Mouse (Mus musculus): ENCODE data around the gene Abtb1. TPM values are rescaled to one million over a fixed set of nuclear protein-coding genes. Genes with fewer than 3 reads are reported as not detected.

Gene Abtb1
- polyA plus RNA-seq, 1 experiment from 2014 or later: 40.7 TPM

DNA sequence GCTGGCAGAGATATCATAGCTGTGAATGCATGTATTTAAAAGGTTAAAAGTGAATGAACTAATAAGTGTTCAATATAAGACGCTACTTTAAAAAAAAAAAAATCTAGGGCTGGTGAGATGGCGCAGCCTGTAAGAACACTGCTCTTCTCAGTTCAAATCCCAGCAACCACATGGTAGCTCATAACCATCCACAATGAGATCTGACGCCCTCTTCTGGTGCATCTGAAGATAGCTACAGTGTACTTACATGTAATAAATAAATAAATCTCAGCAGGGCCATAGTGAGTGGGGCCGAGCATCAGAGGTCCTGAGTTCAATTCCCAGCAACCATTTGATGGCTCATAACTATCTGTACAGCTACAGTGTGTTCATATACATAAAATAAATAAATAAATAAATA lies 37.7 kb upstream of the Abtb1 start:
- Histone ChIP-seq H3K27me3 (ENCODE audit: control insufficient read depth, insufficient read depth, low read depth, low read length) (no peaks in the 10 kb centered on the region), H3K4me3 (ENCODE audit: low read depth, low read length) (no peak overlapping the region), H3K27ac (ENCODE audit: low read length) (no peak overlapping the region), H3K9me3 (replicated peaks; ENCODE audit: control insufficient read depth, low read length, poor library complexity, severe bottlenecking) (no peaks in the 10 kb centered on the region), H3K4me2 (ENCODE audit: low read length) (no peak overlapping the region), H3K4me1 (ENCODE audit: control insufficient read depth, insufficient read depth, low read length) (no peaks in the 10 kb centered on the region), H3K9ac (ENCODE audit: low read depth, low read length) (no peak overlapping the region), H3K36me3 (ENCODE audit: control insufficient read depth, insufficient read depth, low read length) (no peaks in the 10 kb centered on the region)
- ATAC-seq: no peak
- 74% methylated on average over 4 of the region's 4 CpGs for WGBS

DNA sequence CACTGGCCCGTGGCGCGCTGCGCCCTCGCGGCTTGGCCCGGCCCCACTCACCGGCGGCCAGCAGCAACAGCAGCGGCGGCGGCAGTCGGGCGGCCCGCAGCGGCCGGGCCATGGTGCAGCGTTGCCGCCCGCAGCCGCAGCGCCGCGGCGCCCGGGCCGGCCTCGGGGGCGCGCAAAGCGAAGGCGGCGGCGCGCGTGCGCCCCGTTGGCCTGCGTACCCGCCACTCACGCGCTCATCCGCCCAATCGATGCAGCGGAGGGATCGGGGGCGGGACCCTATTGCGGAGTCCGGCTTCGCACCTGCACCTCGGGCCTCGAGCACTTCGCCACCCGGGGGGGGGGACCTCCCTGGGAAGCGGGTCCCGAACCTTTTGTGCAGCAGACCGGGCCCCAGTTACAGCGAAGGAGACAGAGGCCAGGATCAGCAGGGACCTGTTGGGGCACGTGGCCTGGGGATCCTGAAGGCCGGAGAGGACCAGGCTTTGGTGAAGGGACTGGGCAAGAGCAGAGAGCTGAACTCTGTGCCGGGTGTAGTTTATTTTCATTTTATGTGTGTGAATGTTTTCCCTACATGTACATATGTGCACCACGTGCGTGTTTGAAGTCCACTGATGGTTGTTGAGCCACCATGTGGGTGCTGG lies 33.2 kb upstream of the Abtb1 start, which contains the start of gene Podxl2:
Podxl2 (minus strand) TSS at position 177 of the 641 bp plus-strand sequence.
- WGBS: 8% methylated on average over 34 of the region's 63 CpGs
- H3K4me3 ChIP-seq (ENCODE audit: low read depth, low read length): peak within 1 kb of the TSS; percentile 96
- H3K9ac ChIP-seq (ENCODE audit: low read depth, low read length): peak within 1 kb of the TSS; percentile 99
- peak within 1 kb of the TSS; percentile 98 for H3K27ac ChIP-seq (ENCODE audit: low read length)
- peak; percentile 70 for ATAC-seq
- no peaks in the 10 kb centered on the region for H3K36me3 ChIP-seq (ENCODE audit: control insufficient read depth, insufficient read depth, low read length)
- no peaks in the 10 kb centered on the region for H3K27me3 ChIP-seq (ENCODE audit: control insufficient read depth, insufficient read depth, low read depth, low read length)
- peaks cover 34% of the 10 kb centered on the region for H3K4me1 ChIP-seq (ENCODE audit: control insufficient read depth, insufficient read depth, low read length)
- peak within 1 kb of the TSS; percentile 78 for H3K4me2 ChIP-seq (ENCODE audit: low read length)
- H3K9me3 ChIP-seq (replicated peaks; ENCODE audit: control insufficient read depth, low read length, poor library complexity, severe bottlenecking): no peaks in the 10 kb centered on the region

DNA sequence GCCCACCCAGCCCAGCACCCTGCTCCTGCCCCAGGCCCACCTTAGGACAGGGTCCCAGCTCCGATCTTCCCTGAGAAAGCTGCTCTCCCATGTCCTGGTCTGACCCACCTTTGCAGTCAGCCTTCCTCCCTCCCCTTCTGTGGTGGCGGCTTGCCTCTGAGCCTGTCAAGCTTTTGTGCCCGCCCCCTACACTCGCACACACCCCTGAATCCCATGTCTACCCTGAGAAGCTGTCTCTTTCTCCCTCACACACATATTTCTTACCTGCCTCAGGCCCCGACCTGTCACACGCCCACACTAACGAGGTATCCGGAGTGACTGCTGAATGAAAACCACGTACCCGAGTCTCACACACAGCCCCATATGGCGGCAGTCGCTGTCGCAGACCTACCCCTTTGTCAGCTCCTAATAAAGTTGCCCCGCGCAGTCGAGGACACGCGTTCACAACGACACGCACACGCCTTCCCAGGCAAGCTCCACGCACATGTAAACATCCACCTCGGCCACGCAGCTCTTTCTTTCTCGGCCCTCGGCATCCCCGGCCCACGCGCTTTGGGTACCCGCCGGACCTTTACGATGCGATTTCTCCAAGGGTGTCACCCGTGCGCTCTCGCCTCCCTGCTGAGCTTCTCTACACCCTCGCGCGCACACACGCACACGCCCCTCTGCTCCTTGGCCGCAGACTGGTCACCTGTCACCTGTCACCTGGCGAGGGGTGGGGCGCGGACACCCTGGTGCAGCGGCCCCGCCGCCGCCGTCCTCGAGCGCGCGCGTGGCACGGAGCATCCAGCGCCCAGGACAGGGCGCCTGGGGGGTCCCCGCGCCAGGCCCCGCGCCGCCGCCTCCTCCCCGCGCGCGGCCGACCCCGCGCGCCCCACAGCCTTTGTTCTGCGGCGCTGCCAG lies 32.4 kb upstream of the Abtb1 start:
- peak overlapping the region; percentile 78 for H3K4me2 ChIP-seq (ENCODE audit: low read length)
- ATAC-seq: peak; percentile 72
- peak overlapping the region; percentile 99 for H3K9ac ChIP-seq (ENCODE audit: low read depth, low read length)
- H3K27ac ChIP-seq (ENCODE audit: low read length): peak overlapping the region; percentile 98
- H3K27me3 ChIP-seq (ENCODE audit: control insufficient read depth, insufficient read depth, low read depth, low read length): no peaks in the 10 kb centered on the region
- H3K4me1 ChIP-seq (ENCODE audit: control insufficient read depth, insufficient read depth, low read length): peaks cover 40% of the 10 kb centered on the region
- H3K4me3 ChIP-seq (ENCODE audit: low read depth, low read length): peak overlapping the region; percentile 96
- no peaks in the 10 kb centered on the region for H3K36me3 ChIP-seq (ENCODE audit: control insufficient read depth, insufficient read depth, low read length)
- no peaks in the 10 kb centered on the region for H3K9me3 ChIP-seq (replicated peaks; ENCODE audit: control insufficient read depth, low read length, poor library complexity, severe bottlenecking)
- WGBS: 1% methylated on average over 44 of the region's 74 CpGs

DNA sequence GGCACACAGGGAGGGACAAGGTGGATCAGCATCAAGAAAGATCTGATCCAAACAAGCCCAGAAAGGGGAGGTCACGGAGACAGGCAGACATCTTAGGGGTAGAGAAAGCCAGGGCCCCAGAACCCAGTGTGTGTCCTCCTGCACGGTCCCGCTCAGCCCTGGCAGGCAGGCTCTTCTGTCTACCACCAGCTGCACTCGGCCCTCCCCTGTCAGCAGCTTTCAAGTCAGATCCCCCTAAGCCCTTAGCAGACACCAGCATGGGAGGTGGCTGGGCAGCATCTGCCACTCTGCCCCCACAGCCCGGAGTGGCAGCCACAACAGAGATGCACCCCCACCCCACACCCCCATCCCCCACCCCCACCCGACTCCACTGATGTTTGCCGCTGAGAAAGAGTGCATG lies 31.0 kb upstream of the Abtb1 start:
- H3K9ac ChIP-seq (ENCODE audit: low read depth, low read length): peak overlapping the region; percentile 99
- peaks cover 40% of the 10 kb centered on the region for H3K4me1 ChIP-seq (ENCODE audit: control insufficient read depth, insufficient read depth, low read length)
- H3K27ac ChIP-seq (ENCODE audit: low read length): peak overlapping the region; percentile 98
- no peaks in the 10 kb centered on the region for H3K9me3 ChIP-seq (replicated peaks; ENCODE audit: control insufficient read depth, low read length, poor library complexity, severe bottlenecking)
- H3K4me2 ChIP-seq (ENCODE audit: low read length): peak overlapping the region; percentile 78
- peak overlapping the region; percentile 96 for H3K4me3 ChIP-seq (ENCODE audit: low read depth, low read length)
- ATAC-seq: peak; percentile 19; the same call in 1 of the 2 replicates
- no peaks in the 10 kb centered on the region for H3K27me3 ChIP-seq (ENCODE audit: control insufficient read depth, insufficient read depth, low read depth, low read length)
- H3K36me3 ChIP-seq (ENCODE audit: control insufficient read depth, insufficient read depth, low read length): no peaks in the 10 kb centered on the region
- WGBS: 14% methylated on average over 7 of the region's 7 CpGs

DNA sequence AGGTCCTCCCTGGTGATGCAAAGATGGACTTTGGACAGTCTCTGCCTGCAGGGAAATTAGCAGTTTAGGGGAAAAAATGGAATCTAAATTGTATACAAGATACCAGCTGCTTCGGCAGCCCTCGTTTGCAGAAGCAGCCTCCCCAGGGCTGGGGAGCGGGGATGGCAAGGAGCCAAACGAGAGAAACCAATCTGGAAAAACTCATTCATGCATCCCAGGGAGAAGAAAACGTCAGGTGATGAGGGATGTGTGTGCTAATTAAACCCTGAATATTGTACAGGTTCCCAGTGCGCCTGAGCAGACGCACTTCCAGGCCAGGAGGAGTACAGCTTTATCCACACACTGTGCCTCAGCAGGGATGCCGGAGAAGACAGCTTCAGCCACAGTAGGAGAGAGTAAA lies 29.8 kb upstream of the Abtb1 start:
- H3K9ac ChIP-seq (ENCODE audit: low read depth, low read length): no peak overlapping the region
- no peaks in the 10 kb centered on the region for H3K9me3 ChIP-seq (replicated peaks; ENCODE audit: control insufficient read depth, low read length, poor library complexity, severe bottlenecking)
- WGBS: 21% methylated on average over 8 of the region's 8 CpGs
- ATAC-seq: no peak
- peak overlapping the region; percentile 78 for H3K4me2 ChIP-seq (ENCODE audit: low read length)
- H3K4me3 ChIP-seq (ENCODE audit: low read depth, low read length): no peak overlapping the region
- H3K27ac ChIP-seq (ENCODE audit: low read length): peak overlapping the region; percentile 55
- H3K27me3 ChIP-seq (ENCODE audit: control insufficient read depth, insufficient read depth, low read depth, low read length): no peaks in the 10 kb centered on the region
- H3K36me3 ChIP-seq (ENCODE audit: control insufficient read depth, insufficient read depth, low read length): no peaks in the 10 kb centered on the region
- peaks cover 40% of the 10 kb centered on the region for H3K4me1 ChIP-seq (ENCODE audit: control insufficient read depth, insufficient read depth, low read length)

DNA sequence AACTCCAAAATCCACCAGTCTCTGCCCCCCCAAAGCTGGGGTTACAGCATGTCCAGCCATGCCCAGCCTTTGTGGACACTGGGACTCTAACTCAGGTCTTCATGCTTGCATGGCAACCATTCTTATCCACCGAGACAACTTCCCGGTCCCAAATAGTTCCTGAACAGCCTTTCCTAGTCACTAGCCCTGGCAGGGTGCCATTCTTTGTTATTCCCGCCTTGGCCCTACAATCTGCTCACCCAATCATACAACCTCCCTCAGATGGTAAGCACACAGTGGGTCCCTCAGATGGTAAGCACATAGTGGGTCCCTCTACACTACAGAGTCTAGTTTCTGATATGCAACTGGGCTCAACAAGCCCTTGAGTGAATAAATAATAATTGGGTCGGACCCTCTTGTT lies 28.8 kb upstream of the Abtb1 start:
- no peak overlapping the region for H3K4me3 ChIP-seq (ENCODE audit: low read depth, low read length)
- H3K4me2 ChIP-seq (ENCODE audit: low read length): peak overlapping the region; percentile 78; the same call in 1 of the 2 replicates
- H3K27me3 ChIP-seq (ENCODE audit: control insufficient read depth, insufficient read depth, low read depth, low read length): no peaks in the 10 kb centered on the region
- H3K9ac ChIP-seq (ENCODE audit: low read depth, low read length): no peak overlapping the region
- no peaks in the 10 kb centered on the region for H3K9me3 ChIP-seq (replicated peaks; ENCODE audit: control insufficient read depth, low read length, poor library complexity, severe bottlenecking)
- peaks cover 40% of the 10 kb centered on the region for H3K4me1 ChIP-seq (ENCODE audit: control insufficient read depth, insufficient read depth, low read length)
- peak overlapping the region; percentile 1; the same call in 1 of the 2 replicates for H3K27ac ChIP-seq (ENCODE audit: low read length)
- ATAC-seq: no peak
- WGBS: 42% methylated on average over 4 of the region's 4 CpGs
- H3K36me3 ChIP-seq (ENCODE audit: control insufficient read depth, insufficient read depth, low read length): no peaks in the 10 kb centered on the region

DNA sequence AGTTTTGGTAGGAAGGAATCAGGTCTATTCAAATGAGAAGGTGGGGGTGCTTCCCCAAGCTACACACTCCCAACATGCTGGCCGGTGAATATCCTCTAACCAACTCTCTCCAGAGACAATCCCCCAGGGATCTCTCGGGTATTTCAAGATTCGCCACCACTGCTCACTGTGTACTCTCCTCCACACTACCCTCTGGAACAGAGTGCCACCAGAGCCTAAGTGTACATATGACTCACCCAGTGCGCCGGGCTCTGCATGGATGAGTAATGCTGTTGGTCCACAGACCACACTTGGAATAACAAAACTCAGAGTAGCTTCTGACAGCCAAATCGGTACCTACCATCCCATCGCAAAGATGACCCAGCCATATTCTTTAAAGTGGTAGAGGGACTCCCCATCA lies 27.7 kb upstream of the Abtb1 start:
- Histone ChIP-seq H3K36me3 (ENCODE audit: control insufficient read depth, insufficient read depth, low read length) (peaks cover 6% of the 10 kb centered on the region; the same call in 1 of the 2 replicates), H3K9me3 (replicated peaks; ENCODE audit: control insufficient read depth, low read length, poor library complexity, severe bottlenecking) (no peaks in the 10 kb centered on the region), H3K4me1 (ENCODE audit: control insufficient read depth, insufficient read depth, low read length) (peaks cover 40% of the 10 kb centered on the region), H3K4me3 (ENCODE audit: low read depth, low read length) (no peak overlapping the region), H3K9ac (ENCODE audit: low read depth, low read length) (no peak overlapping the region), H3K27ac (ENCODE audit: low read length) (no peak overlapping the region), H3K27me3 (ENCODE audit: control insufficient read depth, insufficient read depth, low read depth, low read length) (no peaks in the 10 kb centered on the region), H3K4me2 (ENCODE audit: low read length) (no peak overlapping the region)
- no peak for ATAC-seq
- 86% methylated on average over 7 of the region's 7 CpGs for WGBS

DNA sequence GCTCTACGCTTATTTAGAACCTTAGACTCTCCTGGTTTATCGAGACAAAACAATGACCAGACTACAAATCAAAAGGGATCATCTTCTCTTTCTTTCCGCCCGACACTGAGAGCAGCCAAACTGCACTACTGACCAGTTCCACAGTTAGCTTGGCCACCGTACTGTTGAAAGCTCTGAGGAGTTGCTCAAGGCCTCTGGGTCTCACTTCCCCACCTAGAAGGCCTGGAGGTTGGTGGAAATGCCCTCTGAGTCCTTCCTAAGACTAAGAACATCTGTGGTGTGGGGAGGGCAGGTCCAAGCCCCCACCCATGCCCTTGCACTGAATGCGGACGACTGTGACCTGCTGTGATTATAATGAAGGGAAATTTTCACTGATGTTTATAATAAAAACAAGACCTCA lies 23.9 kb upstream of the Abtb1 start:
- Histone ChIP-seq H3K4me2 (ENCODE audit: low read length) (no peak overlapping the region), H3K4me3 (ENCODE audit: low read depth, low read length) (no peak overlapping the region), H3K36me3 (ENCODE audit: control insufficient read depth, insufficient read depth, low read length) (peaks cover 32% of the 10 kb centered on the region), H3K4me1 (ENCODE audit: control insufficient read depth, insufficient read depth, low read length) (peaks cover 13% of the 10 kb centered on the region), H3K27me3 (ENCODE audit: control insufficient read depth, insufficient read depth, low read depth, low read length) (no peaks in the 10 kb centered on the region), H3K9me3 (replicated peaks; ENCODE audit: control insufficient read depth, low read length, poor library complexity, severe bottlenecking) (no peaks in the 10 kb centered on the region), H3K27ac (ENCODE audit: low read length) (no peak overlapping the region), H3K9ac (ENCODE audit: low read depth, low read length) (no peak overlapping the region)
- ATAC-seq: no peak
- 87% methylated on average over 7 of the region's 7 CpGs for WGBS

DNA sequence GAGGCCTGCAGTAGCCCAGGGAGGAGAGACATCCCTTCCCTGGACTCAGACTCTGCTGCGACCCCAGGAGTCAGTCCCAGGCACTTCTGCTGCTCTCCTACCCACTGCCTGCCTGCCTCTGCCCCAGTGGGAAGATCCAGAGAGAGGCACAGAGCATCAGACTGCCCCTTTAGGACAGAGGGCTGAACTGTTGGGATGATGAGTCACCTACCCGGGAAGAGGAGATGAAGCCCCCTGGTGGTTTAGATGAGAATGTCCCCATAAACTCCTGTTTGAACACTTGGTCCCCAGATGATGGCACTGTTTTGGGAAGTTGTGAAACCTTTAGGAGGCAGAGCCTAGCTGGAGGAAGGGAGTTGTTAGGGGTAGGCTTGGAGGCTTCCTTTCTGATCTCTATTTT lies 19.1 kb upstream of the Abtb1 start:
- H3K27me3 ChIP-seq (ENCODE audit: control insufficient read depth, insufficient read depth, low read depth, low read length): no peaks in the 10 kb centered on the region
- H3K9ac ChIP-seq (ENCODE audit: low read depth, low read length): no peak overlapping the region
- H3K27ac ChIP-seq (ENCODE audit: low read length): no peak overlapping the region
- H3K4me1 ChIP-seq (ENCODE audit: control insufficient read depth, insufficient read depth, low read length): no peaks in the 10 kb centered on the region
- no peak overlapping the region for H3K4me3 ChIP-seq (ENCODE audit: low read depth, low read length)
- no peak overlapping the region for H3K4me2 ChIP-seq (ENCODE audit: low read length)
- H3K36me3 ChIP-seq (ENCODE audit: control insufficient read depth, insufficient read depth, low read length): peaks cover 47% of the 10 kb centered on the region
- WGBS: 6% methylated on average over 2 of the region's 2 CpGs
- no peak for ATAC-seq
- H3K9me3 ChIP-seq (replicated peaks; ENCODE audit: control insufficient read depth, low read length, poor library complexity, severe bottlenecking): no peaks in the 10 kb centered on the region

Measured in midbrain, embryonic 16.5 days (tissue).